In the genomic region with DNA sequence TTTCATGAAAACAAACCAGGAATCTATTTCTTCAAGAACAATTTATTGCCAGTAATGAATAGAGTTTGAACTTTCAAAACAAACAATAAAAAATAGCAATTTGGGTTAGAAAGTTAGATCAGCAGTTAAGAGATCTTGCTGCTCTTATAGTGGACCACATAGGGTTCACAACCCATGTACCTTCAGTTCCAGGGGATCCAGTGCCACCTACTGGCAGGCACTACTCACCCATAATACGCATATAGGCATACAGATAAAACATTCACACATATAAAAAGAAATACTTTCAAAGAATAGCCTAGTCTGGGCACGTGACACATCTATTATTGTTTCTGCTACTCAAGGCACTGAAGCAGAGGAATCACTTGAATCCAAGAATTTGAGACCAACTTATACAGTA, we compare ENCODE assay signal across 9 mouse cellular contexts. TPM values are rescaled to one million over a fixed set of nuclear protein-coding genes. Genes with fewer than 3 reads are reported as not detected.
A peak's percentile ranks its signal among the peaks of the same experiment; 100 is the strongest.
DNase-seq lines count a peak whose midpoint lies in the region; ATAC-seq lines count a peak whose summit lies in the region.
"Had no signal": no experiment of that assay in that cellular context is flagged by ENCODE, and none has a peak within 500 bp of the region (broad histone marks: within the 10 kb centered on the region; RNA-seq: fewer than 3 reads in every experiment).

No protein-coding gene starts in this region.

- no peak overlapping the region for H3K4me2 ChIP-seq in heart, embryonic 12.5 days
- H3K4me2 ChIP-seq: limb, embryonic 12.5 days had no signal

- peaks cover 79% of the 10 kb centered on the region for H3K36me3 ChIP-seq in heart, embryonic 12.5 days

- no peaks in the 10 kb centered on the region for H3K27me3 ChIP-seq in heart, embryonic 12.5 days (replicated peaks)
- H3K27me3 ChIP-seq: limb, embryonic 12.5 days had no signal

- no peak overlapping the region for H3K4me3 ChIP-seq in heart, embryonic 12.5 days
- H3K4me3 ChIP-seq: limb, embryonic 12.5 days had no signal

- DNase-seq in heart, adult 18-20 months, result peak; percentile 59 to 79
- peak; percentile 29 to 33 for DNase-seq in spleen, postnatal 36 days (ENCODE audit: low spot score in 2 of 2)
- no peak for DNase-seq in spleen, postnatal 4 days (ENCODE audit: low spot score in 2 of 2)
- DNase-seq in embryo, embryonic 11 days, result peak; percentile 39
- peak; percentile 47 to 61 for DNase-seq in left cerebral cortex, postnatal 25 days (ENCODE audit: low spot score in 2 of 2)
- DNase-seq in right cerebral cortex, postnatal 14 days, result peak; percentile 63

- no peak for ATAC-seq in heart, embryonic 12.5 days (ENCODE audit: insufficient number of reproducible peaks, low FRiP score)
- ATAC-seq in erythroblast, adult 5-6 weeks (replicated peaks; ENCODE audit: low FRiP score, poor library complexity, severe bottlenecking), result no peak

- H3K9me3 ChIP-seq in heart, embryonic 12.5 days (replicated peaks), result no peaks in the 10 kb centered on the region
- H3K9me3 ChIP-seq: limb, embryonic 12.5 days had no signal

- H3K4me1 ChIP-seq in heart, embryonic 12.5 days (replicated peaks), result no peaks in the 10 kb centered on the region
- H3K4me1 ChIP-seq: limb, embryonic 12.5 days had no signal

- no peak overlapping the region for H3K27ac ChIP-seq in heart, embryonic 12.5 days (ENCODE audit: poor library complexity, severe bottlenecking)
- H3K27ac ChIP-seq: limb, embryonic 12.5 days had no signal

- WGBS in heart, embryonic 12.5 days, result 84% methylated on average over 2 of the region's 2 CpGs

- H3K9ac ChIP-seq in heart, embryonic 12.5 days, result no peak overlapping the region
- H3K9ac ChIP-seq: limb, embryonic 12.5 days had no signal

- intact Hi-C loops in left cerebral cortex, postnatal 25 days (cut with DNase I), result loop anchor here (2.0 to 5.0 kb wide), 3 partner anchors 114 to 219 kb away; a partner anchor contains a TSS

RNA-seq across cellular contexts. Expression of a gene that starts 40.8 kb away (rescaled TPM):
- total RNA-seq in heart, adult 18-20 months (2021), result under 1 TPM; 0.46 to 0.50 TPM
- polyA plus RNA-seq in heart, embryonic 12.5 days (2016; fragmentation: Nextera tagmentation; extraction: Ambion mirVana), result 3.9 and 4.6 TPM in 2 replicates
- total RNA-seq in left cerebral cortex, postnatal 25 days (2021), result 1 to 10 TPM in 1 of 2 experiments, under 1 TPM in 1; 0.46 to 1.5 TPM
- total RNA-seq in erythroblast, adult 5-6 weeks (2015; ENCODE audit: low replicate concordance), result not detected in 2 replicates
- total RNA-seq in erythroblast, adult 5-6 weeks (2017; ENCODE audit: low replicate concordance), result 0.84 TPM in 1 of 2 replicates, not detected in the other

Comparison
In these comparisons a context has a peak if more than half of its experiments do, and no peak if none do; other contexts are left out.
1. DNase-seq: peak in heart, adult 18-20 months (2 of 2), spleen, postnatal 36 days (2 of 2), embryo, embryonic 11 days (single experiment), left cerebral cortex, postnatal 25 days (2 of 2) and right cerebral cortex, postnatal 14 days (single experiment); none in spleen, postnatal 4 days (0 of 2).